Mouse (Mus musculus) embryonic fibroblast, embryonic 13.5 days (primary cell): Measurements from ENCODE around the gene Cyp1a2. TPM values are rescaled to one million over a fixed set of nuclear protein-coding genes. Genes with fewer than 3 reads are reported as not detected.

Source experiments
- H3K27ac ChIP-seq: 2 replicates; pipeline ENCODE4 v1.5.1; 2012; ENCODE audit warnings: low read length, control low read depth, inconsistent platforms; ENCODE audit not compliant: insufficient read depth
- H3K4me1 ChIP-seq: 2 replicates; pipeline ENCODE4 v1.6.1; 2011; ENCODE audit warnings: low read length; ENCODE audit not compliant: control insufficient read depth, insufficient read depth
- H3K4me3 ChIP-seq: 2 replicates; pipeline ENCODE4 v1.5.1; 2011; ENCODE audit warnings: mild to moderate bottlenecking, control low read depth, low read length; ENCODE audit not compliant: insufficient read depth
- CTCF ChIP-seq: IDR thresholded peaks from 2 replicates; pipeline ENCODE4 v1.5.1; 2011; ENCODE audit warnings: mild to moderate bottlenecking, control low read depth, low read length, moderate library complexity, borderline replicate concordance; ENCODE audit not compliant: insufficient read depth
- POLR2A ChIP-seq: IDR thresholded peaks from 2 replicates; pipeline ENCODE4 v1.6.1; 2011; ENCODE audit warnings: low read depth, mild to moderate bottlenecking, control low read depth, low read length, moderate library complexity
- polyA plus RNA-seq: library from polyadenylated mRNA; stranded (reverse); fragments of >200 nt; gene quantifications from 2 replicates; pipeline ENCODE4 v1.2.4, GENCODE M21; 2011; ENCODE audit warnings: low read depth; ENCODE audit not compliant: missing spikeins, insufficient read length

The Cyp1a2 gene
- polyA plus RNA-seq, 1 experiment = not detected

GRCm38 (mm10) chr9:57687751-57688150, 4.2 kb upstream of the Cyp1a2 start, which contains the start of gene Cyp1a1:
Gene Cyp1a1 (plus strand): TSS chr9:57687928.
- TF ChIP-seq POLR2A = no peak
- TF ChIP-seq CTCF = no peak
- H3K27ac ChIP-seq = no peak within 1 kb of the TSS
- no peaks in the 10 kb centered on the region for H3K4me1 ChIP-seq
- H3K4me3 ChIP-seq = no peak within 1 kb of the TSS

GRCm38 (mm10) chr9:57686011-57686410, 2.5 kb upstream of the Cyp1a2 start:
- Histone ChIP-seq H3K27ac (no peak overlapping the region), H3K4me3 (no peak overlapping the region), H3K4me1 (no peaks in the 10 kb centered on the region)
- TF ChIP-seq POLR2A (no peak), CTCF (no peak)

- Histone ChIP-seq H3K4me1 (no peaks in the 10 kb centered on the region), H3K27ac (no peak overlapping the region), H3K4me3 (no peak overlapping the region)
- TF ChIP-seq CTCF (no peak), POLR2A (no peak)
These were observed 2.1 kb downstream of the Cyp1a2 start for GRCm38 (mm10) chr9:57681411-57681810.

GRCm38 (mm10) chr9:57671500-57671899, 12.0 kb downstream of the Cyp1a2 start:
- TF ChIP-seq POLR2A (no peak), CTCF (no peak)
- no peak overlapping the region for H3K4me3 ChIP-seq
- no peaks in the 10 kb centered on the region for H3K4me1 ChIP-seq

GRCm38 (mm10) chr9:57671037-57671436, 12.5 kb downstream of the Cyp1a2 start:
- Histone ChIP-seq H3K27ac (no peak overlapping the region), H3K4me1 (no peaks in the 10 kb centered on the region), H3K4me3 (no peak overlapping the region)
- TF ChIP-seq CTCF (no peak), POLR2A (no peak)

More at GRCm38 (mm10) chr9:57671500-57671899, 12.0 kb downstream of the Cyp1a2 start:
- H3K27ac ChIP-seq = no peak overlapping the region

- no peak overlapping the region for H3K27ac ChIP-seq
- H3K4me1 ChIP-seq = no peaks in the 10 kb centered on the region
- H3K4me3 ChIP-seq = no peak overlapping the region
- TF ChIP-seq POLR2A (no peak), CTCF (no peak)
These were observed 13.9 kb downstream of the Cyp1a2 start for GRCm38 (mm10) chr9:57669566-57669965.

- no peak overlapping the region for H3K27ac ChIP-seq
- no peaks in the 10 kb centered on the region for H3K4me1 ChIP-seq
- no peak overlapping the region for H3K4me3 ChIP-seq
- TF ChIP-seq CTCF = no peak
- no peak for TF ChIP-seq POLR2A
These were observed 15.2 kb downstream of the Cyp1a2 start for GRCm38 (mm10) chr9:57668277-57668676.

GRCm38 (mm10) chr9:57667817-57668216, 15.7 kb downstream of the Cyp1a2 start:
- Histone ChIP-seq H3K4me1 (no peaks in the 10 kb centered on the region), H3K4me3 (no peak overlapping the region), H3K27ac (no peak overlapping the region)
- TF ChIP-seq POLR2A (no peak), CTCF (no peak)

GRCm38 (mm10) chr9:57667136-57667535, 16.4 kb downstream of the Cyp1a2 start:
- TF ChIP-seq CTCF = no peak
- TF ChIP-seq POLR2A = no peak
- Histone ChIP-seq H3K27ac (no peak overlapping the region), H3K4me1 (no peaks in the 10 kb centered on the region), H3K4me3 (no peak overlapping the region)

- Histone ChIP-seq H3K27ac (no peak overlapping the region), H3K4me1 (no peaks in the 10 kb centered on the region), H3K4me3 (no peak overlapping the region)
- TF ChIP-seq POLR2A (no peak), CTCF (no peak)
These were observed 17.0 kb downstream of the Cyp1a2 start for GRCm38 (mm10) chr9:57666536-57666935.

GRCm38 (mm10) chr9:57664616-57665015, 18.9 kb downstream of the Cyp1a2 start:
- Histone ChIP-seq H3K27ac (no peak overlapping the region), H3K4me3 (no peak overlapping the region), H3K4me1 (no peaks in the 10 kb centered on the region)
- TF ChIP-seq POLR2A (no peak), CTCF (no peak)
